Mouse (Mus musculus): ENCODE measurements around the gene Fer1l4.

Fer1l4 gene

DNA sequence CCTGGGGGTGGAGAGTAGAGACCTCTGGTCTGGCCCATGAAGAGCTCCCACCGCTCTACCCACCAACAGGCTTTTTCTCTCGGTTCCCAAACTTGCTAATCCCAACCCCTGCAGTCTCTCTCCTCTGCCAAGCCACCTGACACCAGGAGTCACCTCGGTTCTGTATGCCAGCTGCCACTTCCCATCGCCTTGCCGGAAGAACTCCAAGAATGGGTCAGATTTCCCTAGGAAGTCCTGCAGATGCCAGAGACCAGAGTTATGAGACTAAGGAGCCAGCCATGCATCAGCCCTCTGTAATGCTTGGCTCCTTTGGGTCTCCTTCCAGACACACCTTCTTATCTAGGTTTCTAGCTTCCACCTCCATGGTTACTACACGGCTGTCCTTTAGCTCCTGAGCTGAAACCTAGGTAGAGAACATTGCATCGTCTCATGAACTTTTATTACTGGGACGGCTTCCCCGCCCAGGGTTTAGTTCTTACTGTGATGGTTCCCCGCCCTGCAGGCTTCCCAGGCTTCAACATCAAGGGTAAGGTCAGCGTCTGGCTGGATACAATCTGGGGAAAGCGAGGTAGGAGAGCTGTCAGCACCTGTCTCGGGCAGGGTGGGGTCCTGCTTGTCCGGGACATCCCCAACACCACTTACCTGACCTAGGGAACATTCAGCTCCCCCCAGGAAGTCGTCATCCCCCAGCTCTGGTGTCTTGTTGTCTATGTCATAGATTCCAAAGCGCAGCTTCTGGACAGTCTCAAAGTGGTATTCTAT lies 25.9 kb upstream of the Fer1l4 start:
- TF ChIP-seq NANOG (IDR thresholded peaks at IDR 0.05; ENCODE audit: borderline replicate concordance, low read length) (no peak), CTCF (conservative IDR thresholded peaks at IDR 0.05; ENCODE audit: low read length) (no peak)
- no peaks in the 10 kb centered on the region for H3K27me3 ChIP-seq (ENCODE audit: insufficient read depth, low read length)
- peaks cover 58% of the 10 kb centered on the region for H3K4me1 ChIP-seq (replicated peaks; ENCODE audit: low read depth, low read length)
- H3K9me3 ChIP-seq (ENCODE audit: low read length): no peaks in the 10 kb centered on the region
- H3K4me3 ChIP-seq (replicated peaks; ENCODE audit: low read length): no peak overlapping the region
- H3K36me3 ChIP-seq (ENCODE audit: insufficient read depth, low read length): peaks cover 54% of the 10 kb centered on the region

DNA sequence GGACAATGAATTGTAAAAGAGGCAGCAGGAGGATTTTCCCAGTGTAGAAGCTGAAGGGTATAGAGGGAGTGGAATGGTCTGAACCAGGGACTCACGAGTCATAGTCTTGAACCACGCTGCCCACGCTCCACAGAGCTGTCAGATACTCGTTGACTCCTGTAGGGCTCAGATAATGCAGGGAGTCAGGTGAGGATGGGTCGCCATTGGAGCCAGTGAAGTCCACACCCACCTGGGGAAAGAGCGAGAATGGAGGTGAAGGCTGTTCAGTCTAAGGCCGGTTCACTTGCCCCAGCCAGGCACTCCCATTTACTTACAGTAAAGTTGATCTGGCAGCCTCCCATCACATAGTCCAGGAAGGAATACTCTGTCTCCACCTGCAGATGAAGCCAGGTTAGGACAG lies 24.7 kb upstream of the Fer1l4 start:
- TF ChIP-seq POU5F1 (IDR thresholded peaks at IDR 0.05; ENCODE audit: borderline replicate concordance, low read length) (no peak), CTCF (conservative IDR thresholded peaks at IDR 0.05; ENCODE audit: low read length) (no peak), NANOG (IDR thresholded peaks at IDR 0.05; ENCODE audit: borderline replicate concordance, low read length) (no peak)
- Histone ChIP-seq H3K9me3 (ENCODE audit: low read length) (no peaks in the 10 kb centered on the region), H3K27me3 (ENCODE audit: insufficient read depth, low read length) (no peaks in the 10 kb centered on the region), H3K4me1 (replicated peaks; ENCODE audit: low read depth, low read length) (peaks cover 63% of the 10 kb centered on the region), H3K36me3 (ENCODE audit: insufficient read depth, low read length) (peaks cover 64% of the 10 kb centered on the region), H3K4me3 (replicated peaks; ENCODE audit: low read length) (no peak overlapping the region)

DNA sequence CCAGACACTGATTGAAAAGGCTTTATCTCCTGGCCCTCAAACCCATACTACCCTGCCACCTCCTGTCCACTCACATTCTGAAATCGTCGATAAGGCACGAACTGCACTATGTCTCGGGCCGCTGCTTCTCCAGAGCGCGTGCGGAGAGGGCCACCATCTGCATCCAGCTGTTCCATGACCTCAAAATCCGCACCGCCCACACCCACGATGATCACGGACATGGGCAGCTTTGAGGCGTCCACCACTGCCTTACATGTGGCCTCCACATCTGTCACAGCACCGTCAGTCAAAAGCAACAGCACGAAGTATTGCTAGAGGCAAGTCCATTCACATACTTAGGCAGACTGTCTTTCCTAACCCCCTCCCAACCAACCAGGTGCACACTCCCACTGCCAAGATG lies 21.0 kb upstream of the Fer1l4 start:
- Histone ChIP-seq H3K27me3 (ENCODE audit: insufficient read depth, low read length) (no peaks in the 10 kb centered on the region), H3K4me1 (replicated peaks; ENCODE audit: low read depth, low read length) (peaks cover 49% of the 10 kb centered on the region), H3K4me3 (replicated peaks; ENCODE audit: low read length) (peak overlapping the region; percentile 29; the same call in 1 of the 2 replicates), H3K9me3 (ENCODE audit: low read length) (no peaks in the 10 kb centered on the region), H3K36me3 (ENCODE audit: insufficient read depth, low read length) (peaks cover 61% of the 10 kb centered on the region)
- TF ChIP-seq POU5F1 (IDR thresholded peaks at IDR 0.05; ENCODE audit: borderline replicate concordance, low read length) (no peak), CTCF (conservative IDR thresholded peaks at IDR 0.05; ENCODE audit: low read length) (no peak), NANOG (IDR thresholded peaks at IDR 0.05; ENCODE audit: borderline replicate concordance, low read length) (no peak)

DNA sequence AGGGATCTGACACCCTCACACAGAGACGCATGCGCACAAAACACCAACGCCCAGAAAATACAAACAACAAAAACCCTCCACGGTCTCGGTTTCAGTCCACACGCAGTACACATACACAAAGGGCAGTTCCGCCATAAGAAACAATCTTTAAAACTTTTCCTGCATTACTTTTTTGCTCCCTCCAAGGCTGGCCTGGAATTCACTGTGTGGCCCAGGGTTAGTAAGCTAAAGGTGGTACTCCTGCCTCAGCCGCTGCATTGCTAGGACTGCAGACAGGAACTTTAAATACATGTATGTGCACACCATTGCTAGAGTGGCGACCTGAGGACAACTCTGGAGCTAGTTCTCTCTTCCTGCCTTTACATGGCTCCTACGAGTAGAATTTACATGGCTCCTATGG lies 18.5 kb upstream of the Fer1l4 start:
- Histone ChIP-seq H3K4me3 (replicated peaks; ENCODE audit: low read length) (no peak overlapping the region), H3K9me3 (ENCODE audit: low read length) (no peaks in the 10 kb centered on the region)

DNA sequence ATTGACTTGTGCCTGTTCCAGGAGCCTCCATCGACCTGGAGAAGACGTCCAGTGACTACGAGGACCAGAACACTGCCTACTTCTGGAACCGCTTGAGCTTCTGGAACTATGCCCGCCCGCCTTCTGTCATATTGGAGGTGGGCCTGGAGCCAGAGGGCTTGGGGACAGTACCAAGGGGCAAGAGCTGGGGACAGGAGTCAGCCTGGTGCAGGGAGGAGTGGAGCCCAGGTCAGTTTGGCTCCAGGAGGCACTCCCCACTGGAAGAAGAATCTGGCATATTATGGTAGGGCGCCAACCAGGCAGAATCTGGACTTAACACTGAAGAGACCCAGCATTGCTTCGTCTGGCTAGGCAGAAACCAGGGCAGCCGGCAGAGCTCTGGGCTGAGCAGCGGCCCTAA lies 15.2 kb upstream of the Fer1l4 start:
- Histone ChIP-seq H3K27me3 (ENCODE audit: insufficient read depth, low read length) (peaks cover 39% of the 10 kb centered on the region), H3K9me3 (ENCODE audit: low read length) (no peaks in the 10 kb centered on the region), H3K4me1 (replicated peaks; ENCODE audit: low read depth, low read length) (peaks cover 19% of the 10 kb centered on the region), H3K4me3 (replicated peaks; ENCODE audit: low read length) (no peak overlapping the region; the same call in 1 of the 2 replicates), H3K36me3 (ENCODE audit: insufficient read depth, low read length) (peaks cover 7% of the 10 kb centered on the region)
- TF ChIP-seq CTCF (conservative IDR thresholded peaks at IDR 0.05; ENCODE audit: low read length) (no peak), POU5F1 (IDR thresholded peaks at IDR 0.05; ENCODE audit: borderline replicate concordance, low read length) (no peak), NANOG (IDR thresholded peaks at IDR 0.05; ENCODE audit: borderline replicate concordance, low read length) (no peak)

More for the DNA sequence above, 18.5 kb upstream of the Fer1l4 start:
- H3K36me3 ChIP-seq (ENCODE audit: insufficient read depth, low read length): peaks cover 37% of the 10 kb centered on the region
- peaks cover 34% of the 10 kb centered on the region for H3K4me1 ChIP-seq (replicated peaks; ENCODE audit: low read depth, low read length)
- TF ChIP-seq POU5F1 (IDR thresholded peaks at IDR 0.05; ENCODE audit: borderline replicate concordance, low read length): no peak
- TF ChIP-seq CTCF (conservative IDR thresholded peaks at IDR 0.05; ENCODE audit: low read length): no peak
- H3K27me3 ChIP-seq (ENCODE audit: insufficient read depth, low read length): peaks cover 15% of the 10 kb centered on the region

DNA sequence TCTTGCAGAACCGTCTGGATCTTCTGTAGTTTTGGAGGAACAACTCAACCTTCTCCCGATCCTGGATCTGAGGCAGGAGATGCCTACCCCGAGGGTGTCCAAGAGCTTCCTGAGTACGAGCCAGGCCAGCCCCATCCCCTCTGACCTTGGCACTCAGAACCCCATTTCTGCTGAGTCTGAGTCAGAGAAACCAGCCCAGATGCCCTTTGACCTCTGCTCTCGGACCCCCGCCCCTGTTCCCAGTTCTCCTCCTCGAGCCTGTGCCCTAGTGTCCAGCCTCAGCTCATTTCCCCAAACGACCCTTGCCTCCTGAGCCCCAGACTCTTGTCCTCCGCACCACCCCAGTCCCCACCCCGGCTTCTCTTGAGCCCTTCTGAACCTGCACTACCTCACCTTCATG lies 13.4 kb upstream of the Fer1l4 start:
- H3K9me3 ChIP-seq (ENCODE audit: low read length): no peaks in the 10 kb centered on the region
- H3K27me3 ChIP-seq (ENCODE audit: insufficient read depth, low read length): peaks cover 44% of the 10 kb centered on the region
- H3K4me1 ChIP-seq (replicated peaks; ENCODE audit: low read depth, low read length): peaks cover 19% of the 10 kb centered on the region
- peak overlapping the region; percentile 93 for H3K4me3 ChIP-seq (replicated peaks; ENCODE audit: low read length)
- peaks cover 4% of the 10 kb centered on the region for H3K36me3 ChIP-seq (ENCODE audit: insufficient read depth, low read length)
- TF ChIP-seq NANOG (IDR thresholded peaks at IDR 0.05; ENCODE audit: borderline replicate concordance, low read length): no peak
- TF ChIP-seq POU5F1 (IDR thresholded peaks at IDR 0.05; ENCODE audit: borderline replicate concordance, low read length): no peak
- no peak for TF ChIP-seq CTCF (conservative IDR thresholded peaks at IDR 0.05; ENCODE audit: low read length)

DNA sequence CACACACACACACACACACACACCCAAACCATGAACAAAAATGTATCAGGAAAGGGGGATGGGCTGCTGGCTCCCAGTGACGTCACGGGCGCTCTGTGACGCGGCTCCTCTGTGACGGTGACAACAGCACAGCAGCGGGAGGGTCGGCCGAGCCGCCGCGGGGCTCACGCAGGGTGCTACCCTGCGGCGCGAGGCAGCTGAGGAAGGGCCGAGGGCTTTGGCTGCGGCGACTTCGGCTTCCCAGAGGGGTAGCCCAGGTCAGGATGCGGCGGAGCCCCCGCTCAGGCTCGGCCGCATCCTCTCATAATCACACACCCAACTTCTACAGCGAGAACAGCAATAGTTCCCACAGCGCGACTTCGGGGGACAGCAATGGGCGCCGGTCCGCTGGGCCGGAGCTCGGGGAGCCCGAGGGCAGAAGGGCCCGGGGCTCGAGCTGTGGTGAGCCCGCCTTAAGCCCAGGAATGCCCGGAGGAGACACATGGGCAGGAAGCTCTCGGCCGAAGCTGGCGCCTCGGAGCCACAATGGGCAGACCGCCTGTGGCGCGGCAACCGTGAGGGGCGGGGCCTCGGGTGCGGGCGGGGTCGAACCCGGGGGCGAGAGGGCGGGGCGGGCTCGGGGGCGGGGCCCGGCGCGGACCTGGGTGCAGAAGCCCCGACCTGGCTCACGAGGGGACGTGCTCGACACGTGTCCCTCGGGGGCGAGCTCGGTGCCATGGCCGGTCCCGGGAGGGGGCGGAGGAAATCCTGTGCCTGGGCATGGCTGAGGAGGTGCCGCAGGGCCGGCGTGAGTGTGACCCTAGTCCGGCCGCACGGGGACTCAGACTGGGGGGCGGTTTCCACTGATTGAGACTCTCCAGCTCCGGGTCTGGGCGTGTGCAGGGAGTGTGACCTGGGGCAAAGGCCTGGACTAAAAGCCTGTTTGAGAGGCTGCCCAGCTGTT lies 12.6 kb upstream of the Fer1l4 start, which contains the start of gene Spag4:
Gene Spag4 (plus strand): TSS at position 77 of the 943 bp plus-strand sequence.
- no peaks in the 10 kb centered on the region for H3K9me3 ChIP-seq (ENCODE audit: low read length)
- peaks cover 44% of the 10 kb centered on the region for H3K27me3 ChIP-seq (ENCODE audit: insufficient read depth, low read length)
- peaks cover 4% of the 10 kb centered on the region for H3K36me3 ChIP-seq (ENCODE audit: insufficient read depth, low read length)
- TF ChIP-seq CTCF (conservative IDR thresholded peaks at IDR 0.05; ENCODE audit: low read length) (no peak), NANOG (IDR thresholded peaks at IDR 0.05; ENCODE audit: borderline replicate concordance, low read length) (no peak), POU5F1 (IDR thresholded peaks at IDR 0.05; ENCODE audit: borderline replicate concordance, low read length) (no peak)
- H3K4me3 ChIP-seq (replicated peaks; ENCODE audit: low read length): peak within 1 kb of the TSS; percentile 93
- H3K4me1 ChIP-seq (replicated peaks; ENCODE audit: low read depth, low read length): peaks cover 19% of the 10 kb centered on the region

DNA sequence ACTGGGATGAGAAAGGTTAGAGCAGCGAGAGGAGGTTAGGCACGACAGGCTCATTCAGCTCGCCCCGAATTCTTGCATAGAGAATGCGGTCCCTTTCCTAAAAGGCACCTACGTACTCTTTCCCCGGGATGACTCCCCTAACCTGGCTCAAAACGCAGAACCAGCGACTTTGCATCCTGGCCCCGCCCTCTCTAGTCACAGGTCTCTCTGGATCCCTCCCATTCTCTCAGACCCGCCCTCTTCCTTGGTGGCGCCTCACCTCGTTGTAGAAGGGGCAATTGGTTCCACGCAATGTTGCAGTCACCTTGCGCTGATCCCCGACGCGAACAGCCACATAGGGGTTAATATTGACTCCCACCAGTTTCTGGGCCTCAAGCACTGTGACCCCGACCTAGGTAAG lies 4.8 kb downstream of the Fer1l4 start:
- Histone ChIP-seq H3K4me3 (replicated peaks; ENCODE audit: low read length) (no peak overlapping the region), H3K27me3 (ENCODE audit: insufficient read depth, low read length) (peaks cover 72% of the 10 kb centered on the region), H3K36me3 (ENCODE audit: insufficient read depth, low read length) (no peaks in the 10 kb centered on the region), H3K9me3 (ENCODE audit: low read length) (no peaks in the 10 kb centered on the region), H3K4me1 (replicated peaks; ENCODE audit: low read depth, low read length) (peaks cover 15% of the 10 kb centered on the region)
- no peak for TF ChIP-seq POU5F1 (IDR thresholded peaks at IDR 0.05; ENCODE audit: borderline replicate concordance, low read length)
- no peak for TF ChIP-seq CTCF (conservative IDR thresholded peaks at IDR 0.05; ENCODE audit: low read length)
- TF ChIP-seq NANOG (IDR thresholded peaks at IDR 0.05; ENCODE audit: borderline replicate concordance, low read length): no peak
